Mouse (Mus musculus) layer of hippocampus, adult 11-12 months (tissue): ENCODE measurements around the gene Pan3.
A peak's percentile ranks its signal among the peaks of the same experiment; 100 is the strongest.

Experiments
- DNase-seq: peaks from one replicate; pipeline ENCODE4 v3.0.0; 2022; ENCODE audit warnings: low spot score

Gene Pan3

GRCm38 (mm10) chr5:147484142-147484541 is 54.2 kb downstream of the Pan3 start:
- DNase-seq, result no peak

GRCm38 (mm10) chr5:147489226-147489625 is 59.3 kb downstream of the Pan3 start:
- no peak for DNase-seq

- DNase-seq, result no peak
Measured at GRCm38 (mm10) chr5:147490907-147491306, 60.9 kb downstream of the Pan3 start.

- DNase-seq, result no peak
Measured at GRCm38 (mm10) chr5:147492511-147492910, 62.5 kb downstream of the Pan3 start.

- DNase-seq, result no peak
Measured at GRCm38 (mm10) chr5:147493205-147493604, 63.2 kb downstream of the Pan3 start.

- DNase-seq, result no peak
Measured at GRCm38 (mm10) chr5:147493685-147494084, 63.7 kb downstream of the Pan3 start.

- no peak for DNase-seq
Measured at GRCm38 (mm10) chr5:147494388-147494787, 64.4 kb downstream of the Pan3 start.

GRCm38 (mm10) chr5:147494791-147495376 is 64.9 kb downstream of the Pan3 start:
- DNase-seq, result no peak

- DNase-seq, result no peak
Measured at GRCm38 (mm10) chr5:147495961-147496360, 66.0 kb downstream of the Pan3 start.

GRCm38 (mm10) chr5:147496921-147497320 is 67.0 kb downstream of the Pan3 start:
- no peak for DNase-seq

GRCm38 (mm10) chr5:147497714-147498113 is 67.8 kb downstream of the Pan3 start:
- DNase-seq, result no peak

GRCm38 (mm10) chr5:147501456-147501998 is 71.6 kb downstream of the Pan3 start:
- no peak for DNase-seq

- no peak for DNase-seq
Measured at GRCm38 (mm10) chr5:147502921-147503320, 73.0 kb downstream of the Pan3 start.

- no peak for DNase-seq
Measured at GRCm38 (mm10) chr5:147511350-147511749, 81.4 kb downstream of the Pan3 start.

GRCm38 (mm10) chr5:147527006-147527405 is 97.0 kb downstream of the Pan3 start:
- no peak for DNase-seq

- no peak for DNase-seq
Measured at GRCm38 (mm10) chr5:147527788-147528187, 97.8 kb downstream of the Pan3 start.

- no peak for DNase-seq
Measured at GRCm38 (mm10) chr5:147532031-147532430, 102.1 kb downstream of the Pan3 start.

GRCm38 (mm10) chr5:147539409-147539808 is 109.4 kb downstream of the Pan3 start:
- DNase-seq, result peak; percentile 27

GRCm38 (mm10) chr5:147539815-147540214 is 109.9 kb downstream of the Pan3 start:
- no peak for DNase-seq

- peak; percentile 25 for DNase-seq
Measured at GRCm38 (mm10) chr5:147542291-147542690, 112.3 kb downstream of the Pan3 start.

- no peak for DNase-seq
Measured at GRCm38 (mm10) chr5:147545731-147546241, 115.8 kb downstream of the Pan3 start.

- no peak for DNase-seq
Measured at GRCm38 (mm10) chr5:147549016-147549755, 119.2 kb downstream of the Pan3 start.
